Mouse (Mus musculus): Measurements from ENCODE around the gene Zc3h13. TPM values are rescaled to one million over a fixed set of nuclear protein-coding genes. Genes with fewer than 3 reads are reported as not detected.

Gene Zc3h13
- polyA plus RNA-seq, 1 experiment from 2014 or later: 11.3 TPM

DNA sequence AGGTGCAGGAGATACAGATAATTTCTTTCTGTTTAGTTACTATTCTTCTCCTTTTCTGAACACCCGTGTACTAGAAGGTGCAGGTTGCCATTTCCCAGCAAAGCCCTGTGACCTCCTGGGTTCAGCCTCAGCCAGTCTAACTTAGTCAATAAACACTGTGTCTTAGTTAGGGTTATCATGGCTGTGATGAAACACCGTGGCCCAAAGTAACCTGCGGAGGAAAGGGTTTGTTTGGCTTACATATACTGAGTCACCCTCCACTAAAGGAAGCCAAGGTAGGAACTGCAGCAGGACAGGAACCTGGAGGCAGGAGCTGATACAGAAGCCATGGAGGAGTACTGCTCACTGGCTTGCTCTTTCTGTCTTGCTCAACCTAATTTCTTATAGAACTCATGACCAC, 33.7 kb upstream of the Zc3h13 start:
- Histone ChIP-seq H3K4me2 (ENCODE audit: low read depth, low read length) (no peak overlapping the region), H3K4me1 (ENCODE audit: control insufficient read depth, low read depth, low read length) (no peaks in the 10 kb centered on the region; the same call in 1 of the 2 replicates), H3K27me3 (ENCODE audit: control insufficient read depth, insufficient read depth, low read depth, low read length) (no peaks in the 10 kb centered on the region), H3K9me3 (replicated peaks; ENCODE audit: control insufficient read depth, low read length) (no peaks in the 10 kb centered on the region), H3K36me3 (ENCODE audit: control insufficient read depth, insufficient read depth) (no peaks in the 10 kb centered on the region), H3K9ac (ENCODE audit: low read depth, low read length) (no peak overlapping the region), H3K27ac (ENCODE audit: low read length) (no peak overlapping the region), H3K4me3 (ENCODE audit: low read depth, low read length) (no peak overlapping the region)
- ATAC-seq (ENCODE audit: low read depth): peak; percentile 43; the same call in 1 of the 2 replicates
- 57% methylated on average over 3 of the region's 3 CpGs for WGBS (ENCODE audit: insufficient replicate concordance)

DNA sequence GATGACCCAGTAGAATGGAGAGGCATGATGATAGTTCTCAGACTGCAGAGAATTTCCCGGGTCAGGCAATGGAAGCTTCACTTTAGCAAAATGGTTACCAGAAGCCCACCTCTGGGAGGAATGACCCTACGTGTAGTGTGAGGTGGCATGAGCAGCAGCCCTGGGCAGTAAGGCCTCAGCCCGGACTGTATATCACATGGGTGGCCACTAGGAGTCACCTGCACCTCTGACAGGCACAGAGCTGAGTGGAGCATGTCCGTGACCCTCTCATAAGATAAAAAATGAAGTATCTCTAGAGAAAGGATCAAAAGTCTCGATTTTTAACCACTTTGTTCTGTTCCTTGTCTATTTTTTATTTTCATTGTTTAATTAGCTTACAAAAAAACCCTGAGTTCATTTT, 27.7 kb upstream of the Zc3h13 start:
- whole genome bisulfite sequencing (ENCODE audit: insufficient replicate concordance): 36% methylated on average over 5 of the region's 5 CpGs
- Histone ChIP-seq H3K4me3 (ENCODE audit: low read depth, low read length) (no peak overlapping the region), H3K27ac (ENCODE audit: low read length) (no peak overlapping the region), H3K27me3 (ENCODE audit: control insufficient read depth, insufficient read depth, low read depth, low read length) (no peaks in the 10 kb centered on the region), H3K36me3 (ENCODE audit: control insufficient read depth, insufficient read depth) (no peaks in the 10 kb centered on the region), H3K4me2 (ENCODE audit: low read depth, low read length) (no peak overlapping the region), H3K9ac (ENCODE audit: low read depth, low read length) (no peak overlapping the region), H3K9me3 (replicated peaks; ENCODE audit: control insufficient read depth, low read length) (no peaks in the 10 kb centered on the region), H3K4me1 (ENCODE audit: control insufficient read depth, low read depth, low read length) (no peaks in the 10 kb centered on the region)
- ATAC-seq (ENCODE audit: low read depth): no peak

- no peaks in the 10 kb centered on the region for H3K9me3 ChIP-seq (replicated peaks; ENCODE audit: control insufficient read depth, low read length)
- H3K4me1 ChIP-seq (ENCODE audit: control insufficient read depth, low read depth, low read length): no peaks in the 10 kb centered on the region
- H3K36me3 ChIP-seq (ENCODE audit: control insufficient read depth, insufficient read depth): no peaks in the 10 kb centered on the region
- no peak overlapping the region for H3K9ac ChIP-seq (ENCODE audit: low read depth, low read length)
- no peak overlapping the region for H3K27ac ChIP-seq (ENCODE audit: low read length)
- no peaks in the 10 kb centered on the region for H3K27me3 ChIP-seq (ENCODE audit: control insufficient read depth, insufficient read depth, low read depth, low read length)
- ATAC-seq (ENCODE audit: low read depth): no peak
- WGBS (ENCODE audit: insufficient replicate concordance): 74% methylated on average over 5 of the region's 5 CpGs
- H3K4me3 ChIP-seq (ENCODE audit: low read depth, low read length): no peak overlapping the region
- no peak overlapping the region for H3K4me2 ChIP-seq (ENCODE audit: low read depth, low read length)
Measured at GRCm38 (mm10) chr14:75269531-75269930, 14.6 kb upstream of the Zc3h13 start.

GRCm38 (mm10) chr14:75279716-75280115, 4.5 kb upstream of the Zc3h13 start:
- H3K9ac ChIP-seq (ENCODE audit: low read depth, low read length): no peak overlapping the region
- no peak overlapping the region for H3K27ac ChIP-seq (ENCODE audit: low read length)
- H3K9me3 ChIP-seq (replicated peaks; ENCODE audit: control insufficient read depth, low read length): no peaks in the 10 kb centered on the region
- H3K4me2 ChIP-seq (ENCODE audit: low read depth, low read length): no peak overlapping the region
- ATAC-seq (ENCODE audit: low read depth): no peak
- H3K4me3 ChIP-seq (ENCODE audit: low read depth, low read length): no peak overlapping the region
- peaks cover 4% of the 10 kb centered on the region for H3K4me1 ChIP-seq (ENCODE audit: control insufficient read depth, low read depth, low read length)
- WGBS (ENCODE audit: insufficient replicate concordance): 67% methylated on average over 6 of the region's 6 CpGs
- no peaks in the 10 kb centered on the region for H3K27me3 ChIP-seq (ENCODE audit: control insufficient read depth, insufficient read depth, low read depth, low read length)
- H3K36me3 ChIP-seq (ENCODE audit: control insufficient read depth, insufficient read depth): no peaks in the 10 kb centered on the region

DNA sequence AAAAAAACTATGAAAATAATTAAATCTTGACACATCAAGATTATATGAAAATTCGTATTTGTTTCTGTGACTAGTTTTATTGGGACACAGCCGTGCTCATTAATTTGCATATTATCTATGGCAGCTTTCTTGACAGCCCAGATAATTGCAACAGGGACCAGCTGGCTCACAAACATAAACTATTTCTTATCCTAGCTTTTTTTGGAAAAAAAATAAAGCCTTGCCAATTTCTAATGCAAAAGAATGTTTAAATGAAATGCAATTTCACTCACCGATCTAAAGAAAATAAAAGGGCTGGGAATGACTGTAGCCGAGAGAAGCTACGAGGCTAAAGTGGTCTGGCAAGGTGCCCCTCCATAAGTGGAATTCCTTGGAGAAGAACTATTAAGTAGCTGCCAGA, 3.8 kb upstream of the Zc3h13 start:
- Histone ChIP-seq H3K36me3 (ENCODE audit: control insufficient read depth, insufficient read depth) (no peaks in the 10 kb centered on the region), H3K9me3 (replicated peaks; ENCODE audit: control insufficient read depth, low read length) (no peaks in the 10 kb centered on the region)
- WGBS (ENCODE audit: insufficient replicate concordance): 50% methylated on average over 5 of the region's 5 CpGs

DNA sequence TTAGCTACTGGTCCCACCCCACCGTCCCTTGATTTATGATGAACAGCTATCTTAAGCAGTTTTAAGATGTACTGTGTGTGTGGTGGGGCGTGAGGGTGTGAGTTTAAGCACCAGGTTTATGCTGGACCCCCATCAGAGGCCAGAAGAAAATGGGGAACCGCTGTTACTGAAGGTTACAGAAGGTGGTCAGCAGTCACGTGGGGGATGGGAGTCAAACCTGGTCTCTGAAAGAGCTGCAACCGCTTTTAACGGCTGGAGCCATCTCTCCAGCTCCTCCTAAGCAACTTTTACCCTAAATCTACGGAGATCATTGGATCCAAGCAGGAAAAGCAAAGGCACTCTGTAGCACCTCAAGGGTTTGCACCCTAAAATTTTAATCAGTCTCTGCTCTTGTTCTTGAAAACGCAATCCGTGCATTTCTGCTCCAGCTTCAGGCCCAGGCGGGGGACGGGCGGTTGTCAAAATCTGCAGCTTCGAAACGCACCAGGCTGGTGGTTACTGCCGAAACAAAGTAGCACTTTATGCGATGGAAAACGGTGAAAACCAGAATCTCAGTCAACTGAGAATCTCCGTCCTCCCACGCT, 472 bp upstream of the Zc3h13 start:
- no peaks in the 10 kb centered on the region for H3K27me3 ChIP-seq (ENCODE audit: control insufficient read depth, insufficient read depth, low read depth, low read length)
- peaks cover 9% of the 10 kb centered on the region for H3K4me1 ChIP-seq (ENCODE audit: control insufficient read depth, low read depth, low read length)
- H3K36me3 ChIP-seq (ENCODE audit: control insufficient read depth, insufficient read depth): no peaks in the 10 kb centered on the region
- H3K4me2 ChIP-seq (ENCODE audit: low read depth, low read length): peak overlapping the region; percentile 91
- WGBS (ENCODE audit: insufficient replicate concordance): 5% methylated on average over 19 of the region's 19 CpGs
- H3K4me3 ChIP-seq (ENCODE audit: low read depth, low read length): peak overlapping the region; percentile 95
- H3K27ac ChIP-seq (ENCODE audit: low read length): peak overlapping the region; percentile 82
- H3K9me3 ChIP-seq (replicated peaks; ENCODE audit: control insufficient read depth, low read length): no peaks in the 10 kb centered on the region
- no peak for ATAC-seq (ENCODE audit: low read depth)
- H3K9ac ChIP-seq (ENCODE audit: low read depth, low read length): peak overlapping the region; percentile 73

More for the DNA sequence above, 3.8 kb upstream of the Zc3h13 start:
- Histone ChIP-seq H3K4me1 (ENCODE audit: control insufficient read depth, low read depth, low read length) (peaks cover 5% of the 10 kb centered on the region), H3K9ac (ENCODE audit: low read depth, low read length) (no peak overlapping the region), H3K4me3 (ENCODE audit: low read depth, low read length) (no peak overlapping the region), H3K27ac (ENCODE audit: low read length) (no peak overlapping the region), H3K27me3 (ENCODE audit: control insufficient read depth, insufficient read depth, low read depth, low read length) (no peaks in the 10 kb centered on the region), H3K4me2 (ENCODE audit: low read depth, low read length) (no peak overlapping the region)
- no peak for ATAC-seq (ENCODE audit: low read depth)

- H3K27ac ChIP-seq (ENCODE audit: low read length): no peak overlapping the region
- no peak for ATAC-seq (ENCODE audit: low read depth)
- no peaks in the 10 kb centered on the region for H3K9me3 ChIP-seq (replicated peaks; ENCODE audit: control insufficient read depth, low read length)
- H3K36me3 ChIP-seq (ENCODE audit: control insufficient read depth, insufficient read depth): no peaks in the 10 kb centered on the region
- no peak overlapping the region for H3K9ac ChIP-seq (ENCODE audit: low read depth, low read length)
- no peaks in the 10 kb centered on the region for H3K27me3 ChIP-seq (ENCODE audit: control insufficient read depth, insufficient read depth, low read depth, low read length)
- 79% methylated on average over 1 of the region's 1 CpGs for WGBS (ENCODE audit: insufficient replicate concordance)
- no peak overlapping the region for H3K4me2 ChIP-seq (ENCODE audit: low read depth, low read length)
- H3K4me3 ChIP-seq (ENCODE audit: low read depth, low read length): no peak overlapping the region
- H3K4me1 ChIP-seq (ENCODE audit: control insufficient read depth, low read depth, low read length): no peaks in the 10 kb centered on the region
Measured at GRCm38 (mm10) chr14:75301081-75301480, 16.9 kb downstream of the Zc3h13 start.

GRCm38 (mm10) chr14:75303807-75304206, 19.6 kb downstream of the Zc3h13 start:
- Histone ChIP-seq H3K4me1 (ENCODE audit: control insufficient read depth, low read depth, low read length) (no peaks in the 10 kb centered on the region), H3K27me3 (ENCODE audit: control insufficient read depth, insufficient read depth, low read depth, low read length) (no peaks in the 10 kb centered on the region), H3K36me3 (ENCODE audit: control insufficient read depth, insufficient read depth) (no peaks in the 10 kb centered on the region), H3K27ac (ENCODE audit: low read length) (no peak overlapping the region), H3K9ac (ENCODE audit: low read depth, low read length) (no peak overlapping the region), H3K9me3 (replicated peaks; ENCODE audit: control insufficient read depth, low read length) (no peaks in the 10 kb centered on the region), H3K4me2 (ENCODE audit: low read depth, low read length) (no peak overlapping the region), H3K4me3 (ENCODE audit: low read depth, low read length) (no peak overlapping the region)
- 60% methylated on average over 5 of the region's 5 CpGs for WGBS (ENCODE audit: insufficient replicate concordance)
- ATAC-seq (ENCODE audit: low read depth): no peak

GRCm38 (mm10) chr14:75307855-75308254, 23.7 kb downstream of the Zc3h13 start:
- Histone ChIP-seq H3K27ac (ENCODE audit: low read length) (no peak overlapping the region), H3K4me1 (ENCODE audit: control insufficient read depth, low read depth, low read length) (no peaks in the 10 kb centered on the region), H3K36me3 (ENCODE audit: control insufficient read depth, insufficient read depth) (no peaks in the 10 kb centered on the region), H3K4me2 (ENCODE audit: low read depth, low read length) (no peak overlapping the region), H3K27me3 (ENCODE audit: control insufficient read depth, insufficient read depth, low read depth, low read length) (no peaks in the 10 kb centered on the region), H3K9me3 (replicated peaks; ENCODE audit: control insufficient read depth, low read length) (no peaks in the 10 kb centered on the region), H3K9ac (ENCODE audit: low read depth, low read length) (no peak overlapping the region), H3K4me3 (ENCODE audit: low read depth, low read length) (no peak overlapping the region)
- ATAC-seq (ENCODE audit: low read depth): no peak

Data from liver, embryonic 16.5 days (tissue).